Mouse (Mus musculus): Measurements from ENCODE around the gene Sema6c.
A peak's percentile ranks its signal among the peaks of the same experiment; 100 is the strongest.
"Not testable (repeated sequence)": the region's sequence is repeated elsewhere in the genome, so short reads cannot be mapped to it uniquely, and the experiment has no call there.

Gene Sema6c

GRCm38 (mm10) chr3:95184796-95185577 is 24.7 kb downstream of the Sema6c start:
- no peak for DNase-seq (ENCODE audit: low read depth, low spot score)

GRCm38 (mm10) chr3:95186100-95186499 is 25.8 kb downstream of the Sema6c start:
- no peak for DNase-seq (ENCODE audit: low read depth, low spot score)

DNA sequence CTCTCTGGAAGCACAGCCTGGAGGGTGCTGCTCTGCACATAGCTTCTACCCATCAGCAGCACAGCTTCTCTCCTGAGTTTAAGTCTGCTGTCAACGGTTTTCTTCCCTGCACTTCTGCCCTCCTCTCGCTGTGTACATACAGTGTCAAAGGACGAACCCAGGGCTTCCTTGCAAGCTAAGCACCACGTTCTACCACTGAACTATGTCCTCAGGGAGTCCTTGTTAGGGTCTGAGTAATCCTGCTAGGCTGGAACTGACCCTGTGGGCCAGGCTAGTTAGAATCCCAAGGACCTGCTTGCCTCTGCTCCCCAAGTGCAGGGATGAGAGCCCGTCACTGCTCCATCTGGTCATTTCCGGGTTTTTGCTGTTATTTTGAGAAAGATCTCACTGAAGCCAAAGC is 26.6 kb downstream of the Sema6c start:
- DNase-seq (ENCODE audit: low read depth, low spot score), result no peak

GRCm38 (mm10) chr3:95194721-95195135 is 34.5 kb downstream of the Sema6c start:
- DNase-seq (ENCODE audit: low read depth, low spot score), result no peak

DNA sequence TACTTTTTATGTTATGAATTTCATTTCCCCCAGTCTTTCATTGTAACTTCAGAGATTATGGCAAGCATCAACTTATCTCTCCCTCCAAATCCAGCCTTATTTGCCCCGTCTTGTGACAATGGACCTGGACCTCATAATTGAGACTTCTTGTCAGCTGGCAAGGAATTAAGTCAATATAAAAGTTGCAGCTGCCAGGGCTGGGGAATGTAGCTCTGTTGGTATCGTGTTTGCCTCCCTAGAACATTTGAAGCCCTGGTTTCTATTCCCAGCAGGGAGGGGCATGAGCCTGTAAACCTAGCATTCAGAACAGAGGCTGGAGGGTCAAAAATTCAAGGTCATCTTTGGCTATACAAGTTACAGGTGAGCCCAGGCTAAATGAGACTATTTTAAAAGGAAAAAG is 35.5 kb downstream of the Sema6c start:
- DNase-seq (ENCODE audit: low read depth, low spot score), result no peak

DNA sequence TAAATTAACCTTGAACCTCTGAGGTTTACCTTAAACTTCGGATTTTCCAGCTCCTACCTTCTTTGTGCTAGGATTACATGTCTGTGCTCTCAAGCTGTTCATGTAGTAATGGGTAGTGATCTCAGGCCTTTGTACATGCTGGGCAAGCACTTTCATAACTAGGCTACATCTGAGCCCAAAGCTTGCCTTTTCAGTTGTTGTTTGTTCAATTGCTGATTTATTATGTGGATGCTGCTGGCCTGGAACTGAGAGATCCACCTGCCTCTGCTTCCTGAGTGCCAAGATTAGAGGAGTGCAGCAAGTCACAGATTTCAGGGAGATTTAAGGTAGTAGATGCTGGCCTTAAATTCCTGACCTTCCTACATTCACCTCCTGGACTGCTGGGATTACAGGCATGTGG is 38.8 kb downstream of the Sema6c start:
- DNase-seq (ENCODE audit: low read depth, low spot score), result no peak

DNA sequence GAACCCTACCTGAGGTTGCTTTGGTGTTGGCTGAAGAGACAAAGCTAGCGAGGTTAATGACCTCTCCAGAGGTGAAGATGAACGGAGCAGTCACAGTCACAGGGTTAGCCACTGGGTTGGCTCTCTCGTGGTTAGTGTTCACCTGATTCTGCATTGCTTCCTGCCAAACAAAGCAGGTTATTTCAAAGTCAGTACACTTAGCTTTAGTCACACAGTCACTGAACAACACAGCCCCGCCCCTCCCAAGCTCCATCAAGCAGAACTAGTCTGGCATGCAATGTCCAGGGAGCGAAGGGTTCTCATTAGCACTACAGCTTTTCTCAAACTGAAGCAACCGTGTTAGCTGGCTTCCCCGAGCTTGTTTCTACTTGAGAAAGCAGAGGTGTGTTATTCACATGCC is 39.9 kb downstream of the Sema6c start:
- no peak for DNase-seq (ENCODE audit: low read depth, low spot score)

DNA sequence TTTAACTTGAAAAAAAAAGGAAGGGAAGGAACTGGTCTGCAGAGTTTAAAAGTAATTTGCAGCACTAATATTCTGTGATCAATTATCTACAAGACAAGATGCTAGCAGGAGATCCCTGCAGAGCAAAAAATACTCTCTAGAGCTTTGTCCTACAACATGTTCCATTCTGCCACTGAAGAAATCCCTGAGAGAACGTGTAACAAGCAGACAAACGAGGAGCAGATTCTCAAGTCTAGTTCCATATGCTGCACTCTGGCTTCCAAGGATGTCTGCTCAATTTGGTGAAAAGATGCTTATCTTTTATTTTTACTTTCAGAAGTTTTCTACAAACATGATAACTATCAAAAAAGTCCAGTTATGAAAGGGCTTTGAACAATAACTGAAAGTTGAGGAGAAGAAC is 40.3 kb downstream of the Sema6c start:
- no peak for DNase-seq (ENCODE audit: low read depth, low spot score)

GRCm38 (mm10) chr3:95203880-95204279 is 43.6 kb downstream of the Sema6c start:
- no peak for DNase-seq (ENCODE audit: low read depth, low spot score)

GRCm38 (mm10) chr3:95208286-95208685 is 48.0 kb downstream of the Sema6c start:
- DNase-seq (ENCODE audit: low read depth, low spot score), result no peak

GRCm38 (mm10) chr3:95210585-95210984 is 50.3 kb downstream of the Sema6c start:
- no peak for DNase-seq (ENCODE audit: low read depth, low spot score)

DNA sequence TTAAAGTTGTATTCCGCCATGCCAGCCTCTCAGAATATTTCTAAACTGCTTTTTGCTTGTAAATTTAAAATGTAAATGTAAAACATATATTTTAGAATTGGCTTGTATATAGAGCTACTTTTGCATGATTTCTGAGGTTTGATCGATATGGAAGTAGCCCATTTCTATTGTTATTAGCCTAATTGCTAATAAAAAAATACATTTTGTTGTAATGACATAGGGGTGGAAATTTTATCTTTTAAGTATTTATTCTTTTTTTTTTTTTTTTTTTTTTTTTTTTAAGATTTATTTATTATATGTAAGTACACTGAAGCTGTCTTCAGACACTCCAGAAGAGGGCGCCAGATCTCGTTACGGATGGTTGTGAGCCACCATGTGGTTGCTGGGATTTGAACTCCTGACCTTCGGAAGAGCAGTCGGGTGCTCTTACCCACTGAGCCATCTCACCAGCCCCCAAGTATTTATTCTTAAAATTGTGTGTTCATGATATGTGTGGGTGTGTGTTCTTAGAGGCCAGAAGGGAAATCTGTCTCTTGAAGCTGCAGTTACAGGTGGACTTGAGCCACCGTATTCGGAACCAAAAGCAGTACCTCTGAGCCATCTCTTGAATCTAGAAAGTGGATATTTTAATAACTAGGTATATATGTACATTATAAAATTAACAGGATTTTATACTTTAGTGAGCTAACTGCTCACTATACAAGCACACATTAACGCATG is 52.8 kb downstream of the Sema6c start:
- DNase-seq (ENCODE audit: low read depth, low spot score), result not testable (repeated sequence)

- DNase-seq (ENCODE audit: low read depth, low spot score), result no peak
Measured at GRCm38 (mm10) chr3:95213609-95213975, 53.3 kb downstream of the Sema6c start.

DNA sequence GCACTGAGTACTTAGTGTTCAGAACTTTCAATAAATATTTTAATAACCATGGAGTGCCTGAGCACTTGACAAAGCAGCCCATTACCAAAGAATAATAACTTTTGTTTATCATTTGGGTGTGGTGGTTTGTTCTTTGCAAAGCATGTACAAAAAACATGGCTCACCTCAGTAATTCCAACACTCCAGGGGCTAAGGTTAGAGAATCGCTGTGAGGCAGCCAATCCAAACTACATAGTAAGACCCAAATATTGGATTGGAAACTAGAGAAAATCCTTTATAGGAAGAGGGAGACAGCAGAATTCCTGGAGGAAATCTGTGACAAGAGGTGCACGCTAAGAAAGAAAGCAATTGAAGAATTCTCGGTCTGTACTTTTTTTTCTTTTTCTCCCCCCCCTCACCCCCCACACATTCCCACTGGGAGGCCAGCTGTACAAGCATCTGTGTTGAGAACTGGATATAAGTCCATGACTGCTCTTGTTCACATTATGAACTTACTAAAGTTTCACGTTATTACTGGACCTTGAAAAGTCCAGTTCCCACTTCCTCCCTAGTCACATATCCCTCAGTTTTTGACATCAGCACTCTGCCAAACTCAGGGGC is 56.5 kb downstream of the Sema6c start:
- DNase-seq (ENCODE audit: low read depth, low spot score), result no peak

GRCm38 (mm10) chr3:95217255-95218134 is 57.2 kb downstream of the Sema6c start, which contains the start of gene Gabpb2:
Gabpb2 (minus strand) TSS chr3:95217916.
- peak; percentile 89 for DNase-seq (ENCODE audit: low read depth, low spot score)

- no peak for DNase-seq (ENCODE audit: low read depth, low spot score)
Measured at GRCm38 (mm10) chr3:95218466-95219137, 58.3 kb downstream of the Sema6c start.

DNA sequence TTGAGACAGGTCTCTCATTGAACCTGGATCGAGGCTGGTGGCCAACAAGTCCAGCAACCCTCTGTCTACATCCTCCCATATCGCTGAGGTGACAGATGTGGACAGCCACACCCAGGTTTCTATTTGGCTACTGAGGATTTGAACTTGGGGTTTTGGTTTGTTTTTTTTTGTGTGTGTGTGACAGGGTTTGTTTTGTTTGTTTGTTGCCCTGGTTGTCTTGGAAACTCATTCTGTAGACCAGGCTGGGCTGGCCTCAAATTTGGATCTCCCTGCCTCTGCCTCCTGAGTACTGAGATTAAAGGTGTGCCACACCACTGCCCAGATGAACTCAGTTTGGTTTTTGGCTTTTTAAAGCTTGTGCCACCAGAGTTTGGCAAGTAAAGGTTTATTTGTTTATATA is 62.8 kb downstream of the Sema6c start:
- no peak for DNase-seq (ENCODE audit: low read depth, low spot score)

Data from embryo, embryonic 11.5 days (tissue).